Mouse (Mus musculus) heart, postnatal 36 days (tissue): ENCODE results near the gene Gm12166. TPM values are rescaled to one million over a fixed set of nuclear protein-coding genes. Genes with fewer than 3 reads are reported as not detected.

Source experiments
- DNase-seq, 2 experiments: peaks; one replicate each; pipeline ENCODE4 v3.0.0; 2021 to 2022
- intact Hi-C: fragments of 180-260 bp; cut with DNase I; formaldehyde crosslinking; loops from one replicate; pipeline ENCODE4 v1.15.1; 2025
- total RNA-seq, 2 experiments: library from RNA; stranded (reverse); gene quantifications; 2 replicates each; pipeline ENCODE4 v1.2.3; 2021

Gene Gm12166
- total RNA-seq, 2 experiments from 2014 or later = 1.3 to 1.9 TPM

GRCm38 (mm10) chr11:46073850-46074688, 21.9 kb upstream of the Gm12166 start:
- intact Hi-C loops = no loop called here
- DNase-seq = no peak

GRCm38 (mm10) chr11:46073061-46073849, 21.1 kb upstream of the Gm12166 start:
- intact Hi-C loops = no loop called here
- DNase-seq = no peak

- intact Hi-C loops = no loop called here
- DNase-seq = no peak
Observed at GRCm38 (mm10) chr11:46072466-46073060, 20.4 kb upstream of the Gm12166 start.

- no peak for DNase-seq
- intact Hi-C loops = loop anchor here (2.0 kb wide), 1 partner anchor 14 kb away; no protein-coding TSS in a partner anchor
Observed at GRCm38 (mm10) chr11:46070789-46071188, 18.7 kb upstream of the Gm12166 start.

GRCm38 (mm10) chr11:46070161-46070560, 18.0 kb upstream of the Gm12166 start:
- DNase-seq = no peak
- intact Hi-C loops = loop anchor here (2.0 kb wide), 1 partner anchor 13 kb away; no protein-coding TSS in a partner anchor

- intact Hi-C loops = loop anchor here (2.0 kb wide), 1 partner anchor 13 kb away; no protein-coding TSS in a partner anchor
- peak in 1 of 2 experiments; percentile 63 for DNase-seq
Observed at GRCm38 (mm10) chr11:46069408-46070003, 17.4 kb upstream of the Gm12166 start.

GRCm38 (mm10) chr11:46068756-46069407, 16.8 kb upstream of the Gm12166 start:
- peak; percentile 61 to 66 for DNase-seq
- intact Hi-C loops = no loop called here

- no peak for DNase-seq
- intact Hi-C loops = no loop called here
Observed at GRCm38 (mm10) chr11:46067371-46068060, 15.4 kb upstream of the Gm12166 start.

GRCm38 (mm10) chr11:46065201-46066011, 13.3 kb upstream of the Gm12166 start:
- DNase-seq = peak; percentile 71 to 78
- intact Hi-C loops = loop anchor here (2.0 kb wide), 1 partner anchor 57 kb away; no protein-coding TSS in a partner anchor

- DNase-seq = peak in 1 of 2 experiments; percentile 67
- intact Hi-C loops = loop anchor here (2.0 kb wide), 1 partner anchor 58 kb away; no protein-coding TSS in a partner anchor
Observed at GRCm38 (mm10) chr11:46064767-46065166, 12.6 kb upstream of the Gm12166 start.

GRCm38 (mm10) chr11:46062993-46063731, 11.0 kb upstream of the Gm12166 start:
- intact Hi-C loops = loop anchor here (2.0 kb wide), 1 partner anchor 50 kb away; no protein-coding TSS in a partner anchor
- peak; percentile 55 to 63 for DNase-seq

GRCm38 (mm10) chr11:46062569-46062968, 10.4 kb upstream of the Gm12166 start:
- intact Hi-C loops = loop anchor here (2.0 kb wide), 1 partner anchor 50 kb away; no protein-coding TSS in a partner anchor
- DNase-seq = no peak

GRCm38 (mm10) chr11:46061776-46062445, 9.8 kb upstream of the Gm12166 start:
- intact Hi-C loops = loop anchor here (2.0 kb wide), 1 partner anchor 51 kb away; no protein-coding TSS in a partner anchor
- DNase-seq = no peak

GRCm38 (mm10) chr11:46060651-46061020, 8.5 kb upstream of the Gm12166 start:
- intact Hi-C loops = no loop called here
- no peak for DNase-seq

- intact Hi-C loops = no loop called here
- peak in 1 of 2 experiments; percentile 42 for DNase-seq
Observed at GRCm38 (mm10) chr11:46059887-46060650, 7.9 kb upstream of the Gm12166 start.

- intact Hi-C loops = no loop called here
- no peak for DNase-seq
Observed at GRCm38 (mm10) chr11:46058916-46059315, 6.8 kb upstream of the Gm12166 start.
